Mouse (Mus musculus) brain, embryonic 18.5 days (tissue): ENCODE measurements around the gene Cadps2.

Experiments used
- DNase-seq: peaks from one replicate; pipeline ENCODE4 v3.0.0-alpha.2; 2012; ENCODE audit warnings: low read depth, low spot score

Cadps2 gene

DNA sequence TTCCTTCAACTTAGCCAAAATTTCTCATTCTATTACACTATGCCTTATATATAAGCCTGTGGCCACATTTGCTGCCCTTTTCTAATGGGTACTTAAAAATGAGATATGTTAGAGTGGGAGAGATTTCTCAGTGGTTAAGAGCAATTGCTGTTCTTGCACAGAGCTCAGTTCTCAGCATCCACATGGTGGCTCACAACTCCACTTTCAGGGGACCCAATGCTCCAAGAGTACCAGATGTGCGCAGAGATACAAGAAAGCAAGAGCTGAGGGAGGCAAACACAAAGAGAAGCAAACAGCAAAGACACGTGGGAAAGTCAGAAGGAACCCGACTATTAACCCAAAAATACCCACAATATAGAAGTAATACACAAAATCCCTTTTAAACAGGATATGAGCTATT is 77.0 kb downstream of the Cadps2 start:
- no peak for DNase-seq

DNA sequence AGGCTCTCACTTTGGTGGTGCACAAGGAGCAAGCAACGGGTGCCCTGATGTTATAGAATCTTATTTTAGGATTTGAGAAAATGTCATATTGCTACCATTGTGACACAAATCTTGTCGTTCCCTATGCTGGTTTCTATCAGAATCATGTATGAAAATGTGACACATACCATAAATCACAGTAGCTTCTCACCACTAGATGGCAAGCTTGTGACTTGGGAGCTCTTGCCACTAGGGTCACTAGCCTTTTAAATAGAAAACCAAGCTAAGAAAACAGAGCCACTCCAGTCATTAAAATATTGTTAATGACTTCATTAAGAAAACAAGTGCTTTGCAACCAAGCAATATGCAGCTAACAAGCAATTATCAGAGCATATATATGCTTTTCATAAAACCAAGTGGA is 81.0 kb downstream of the Cadps2 start:
- no peak for DNase-seq

DNA sequence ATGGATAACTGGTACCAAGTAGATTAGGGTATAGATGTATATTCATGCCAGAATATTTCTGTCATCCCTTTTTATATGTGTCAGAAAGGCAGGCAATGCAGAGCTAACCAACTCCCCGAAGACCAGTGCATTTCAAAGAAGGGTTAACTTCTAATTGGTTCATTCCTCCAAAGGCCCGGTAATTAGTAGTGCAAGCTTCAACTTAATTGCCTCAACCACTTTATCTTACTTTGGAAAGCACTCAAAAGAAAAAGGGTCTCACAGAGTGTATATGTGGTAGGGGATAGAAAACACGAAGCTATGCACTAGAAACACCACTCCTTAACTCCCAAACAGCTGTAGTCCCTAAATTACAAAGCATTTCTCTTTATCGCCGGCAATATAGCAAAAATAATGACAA is 90.4 kb downstream of the Cadps2 start:
- DNase-seq = no peak

DNA sequence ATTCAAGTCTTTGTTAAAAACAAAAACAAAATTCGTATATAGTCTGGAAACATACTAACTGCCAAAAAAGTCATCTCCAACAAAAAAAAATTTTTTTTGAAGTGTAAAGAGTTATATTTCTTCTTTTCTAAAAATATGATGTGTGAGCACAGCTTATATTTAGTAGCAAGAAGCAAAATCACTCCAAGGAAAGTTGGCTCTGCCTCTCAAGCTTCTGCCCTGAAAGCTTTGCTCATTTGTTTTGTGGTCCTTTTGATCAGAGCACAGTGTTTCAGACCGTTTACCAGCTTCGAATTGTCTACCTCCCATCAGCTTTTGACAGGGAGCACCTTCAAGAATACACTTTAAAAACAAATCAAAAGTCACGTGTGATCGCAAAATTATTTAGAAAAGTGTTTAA is 99.2 kb downstream of the Cadps2 start:
- DNase-seq = no peak

DNA sequence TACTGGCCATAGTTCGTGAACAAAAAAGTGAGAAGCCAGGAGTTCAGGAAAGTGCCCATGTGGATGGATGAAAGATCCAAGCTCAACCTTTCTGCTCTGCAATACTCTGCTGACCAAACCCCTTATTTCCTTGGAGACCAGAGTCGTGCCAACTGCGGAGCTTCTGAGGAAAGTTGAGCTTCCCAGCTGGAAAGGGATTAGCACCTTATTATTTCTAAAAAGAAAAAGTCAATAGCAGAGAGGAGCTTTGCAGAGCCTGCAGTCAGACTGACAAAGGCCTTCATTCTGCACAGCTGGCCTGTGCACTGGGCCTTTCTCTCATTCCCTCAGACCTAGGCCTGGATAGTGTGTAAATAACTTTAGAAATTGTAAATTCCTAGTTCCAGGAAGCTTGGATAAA is 106.5 kb downstream of the Cadps2 start:
- no peak for DNase-seq

DNA sequence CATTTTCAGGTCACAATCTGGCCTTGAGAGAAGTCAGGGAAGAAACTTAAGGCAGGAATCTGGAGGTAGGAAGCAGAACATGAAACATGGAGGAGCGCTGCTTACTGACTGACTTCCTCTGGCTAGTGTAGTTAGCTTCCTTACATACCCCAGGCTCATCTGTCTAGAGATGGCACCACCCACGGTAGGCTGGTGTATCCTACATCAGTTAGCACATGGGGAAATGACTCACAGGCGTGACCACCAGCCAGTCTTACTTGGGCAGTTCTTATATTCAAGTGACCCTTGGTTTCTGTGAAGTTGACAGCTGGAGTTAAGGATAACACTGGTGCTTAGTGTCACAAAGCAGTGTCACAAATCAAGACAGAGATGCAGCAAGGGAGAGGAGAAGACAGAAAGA is 110.6 kb downstream of the Cadps2 start:
- DNase-seq = no peak

DNA sequence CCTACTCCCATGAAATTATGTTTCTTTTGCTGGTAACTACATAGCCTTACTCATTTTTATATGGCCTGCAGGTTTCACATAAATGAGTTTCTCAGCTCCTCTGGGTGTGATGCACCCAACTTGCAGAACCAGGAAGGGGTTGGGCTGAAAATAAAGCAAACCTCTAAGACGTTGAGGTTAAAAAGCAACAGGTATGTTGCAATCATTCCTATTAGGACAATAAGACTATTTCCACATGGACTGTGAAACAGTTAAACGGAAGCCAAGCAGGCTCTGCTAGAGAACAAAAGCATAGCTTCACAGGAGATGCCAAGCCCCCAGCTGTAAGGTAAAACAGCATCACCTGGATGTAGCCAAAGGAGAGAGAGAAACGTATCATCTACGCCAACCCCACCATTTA is 115.5 kb downstream of the Cadps2 start:
- no peak for DNase-seq

DNA sequence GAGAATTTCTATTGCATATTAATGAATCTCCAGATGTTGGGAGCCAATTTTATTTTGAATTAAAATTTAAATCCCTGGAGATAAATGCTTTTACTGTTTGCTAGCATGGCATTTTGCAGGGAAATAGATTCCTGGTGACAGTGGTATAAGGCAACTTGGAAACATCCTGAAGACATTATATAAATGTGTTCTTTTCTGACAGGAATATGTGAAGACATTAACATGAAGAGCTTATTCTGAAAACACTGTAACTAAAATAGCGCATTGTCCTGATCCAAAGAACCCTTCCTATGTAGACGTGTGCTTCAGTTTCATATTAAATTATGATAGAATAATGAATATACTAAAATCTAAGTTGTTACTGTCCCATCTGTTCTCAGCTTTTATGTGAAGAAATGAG is 118.8 kb downstream of the Cadps2 start:
- DNase-seq = no peak

DNA sequence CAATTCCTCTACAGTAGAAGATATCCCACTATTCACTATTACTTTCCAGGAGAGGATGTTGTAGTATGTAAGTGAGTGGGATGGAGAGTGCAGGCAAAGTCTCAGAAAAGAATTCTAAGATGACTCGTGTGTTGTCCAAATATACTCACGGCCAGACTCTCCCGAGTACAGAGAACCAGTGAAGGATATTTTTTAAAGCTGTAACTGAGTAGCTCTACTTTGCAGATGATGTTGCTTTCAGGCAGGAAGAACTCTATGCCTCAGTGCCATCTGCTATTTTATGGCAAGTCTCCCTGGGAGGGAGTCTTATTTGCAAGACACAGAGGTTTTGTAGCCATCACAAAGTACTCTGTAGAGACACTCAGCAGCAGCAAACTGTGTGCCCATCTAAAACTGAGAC is 131.7 kb downstream of the Cadps2 start:
- no peak for DNase-seq

DNA sequence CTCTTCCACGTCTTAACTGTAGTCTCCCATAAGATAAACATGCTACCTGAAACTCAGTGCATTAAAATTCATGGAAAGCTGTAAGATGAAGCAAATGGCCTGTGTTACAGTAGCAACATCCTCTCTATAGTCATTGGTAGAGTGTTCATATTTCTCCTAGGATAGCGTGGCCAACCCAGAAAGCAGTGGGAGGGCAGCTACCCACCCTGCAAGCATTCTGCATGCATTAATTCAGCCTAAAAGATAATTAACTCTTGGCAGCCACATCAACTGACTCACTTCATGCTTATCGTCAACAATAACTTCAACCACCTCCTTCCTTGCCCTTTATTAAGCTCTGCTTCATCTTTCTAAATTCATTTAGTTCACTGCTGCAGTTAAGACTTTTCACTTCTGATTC is 138.3 kb downstream of the Cadps2 start:
- no peak for DNase-seq

DNA sequence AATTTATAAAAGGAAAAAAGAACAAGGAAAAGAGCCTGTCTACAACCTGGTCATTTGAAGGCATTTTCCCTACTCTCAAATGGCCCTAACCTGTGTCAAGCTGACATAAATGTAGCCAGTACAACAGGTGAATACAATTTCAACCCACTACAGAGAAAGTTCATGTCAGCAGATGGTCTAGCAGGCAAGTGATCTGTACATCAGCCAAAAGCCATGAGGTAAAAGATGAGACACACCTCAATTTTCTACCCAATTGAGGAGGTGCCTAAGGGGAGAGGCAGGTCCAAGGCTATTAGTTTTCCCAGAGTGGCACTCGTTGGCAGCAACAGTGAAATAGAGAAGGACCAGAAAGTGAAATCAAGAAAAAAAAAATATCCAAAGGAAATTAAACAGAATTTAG is 161.0 kb downstream of the Cadps2 start:
- DNase-seq = no peak

DNA sequence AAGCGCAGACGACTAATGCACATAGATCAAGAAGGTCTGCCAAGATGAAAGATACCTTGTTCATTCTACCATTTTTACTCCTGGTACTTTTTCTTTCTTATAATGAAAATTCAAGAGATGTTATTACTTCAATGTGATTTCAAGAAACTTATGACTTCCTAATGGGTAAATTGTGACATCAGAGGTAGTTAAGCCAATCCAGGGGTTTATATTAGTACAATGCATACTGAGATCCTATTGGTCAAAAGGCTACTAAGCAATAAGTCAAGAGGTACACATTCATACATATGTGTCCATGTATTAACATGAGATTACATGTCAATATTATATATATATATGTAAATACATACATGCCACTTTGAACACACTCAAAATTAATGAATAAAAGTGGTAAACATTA is 184.2 kb downstream of the Cadps2 start, which contains the start of gene Rnf148:
TSS of gene Rnf148 (minus strand) at position 101 of the 400 bp plus-strand sequence.
- DNase-seq = no peak

DNA sequence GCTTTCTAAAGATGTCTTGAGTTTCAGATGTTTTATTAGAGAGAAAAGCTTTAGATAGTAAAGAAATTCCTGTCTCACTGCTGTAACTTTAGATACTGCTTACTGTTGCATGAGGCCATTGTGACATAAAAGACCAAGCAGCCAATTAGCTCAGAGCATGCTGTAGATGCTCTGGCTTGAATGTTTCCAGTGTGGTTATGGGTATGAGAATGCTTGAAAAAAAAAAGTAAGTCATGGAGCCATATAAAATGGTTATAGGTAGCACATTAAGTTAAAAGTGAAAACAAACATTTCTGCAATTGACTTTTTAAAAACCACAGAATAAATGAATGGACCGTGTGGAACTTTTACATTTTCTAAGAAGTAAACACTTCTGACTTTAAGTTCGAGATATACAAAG is 189.0 kb downstream of the Cadps2 start, which contains the start of gene Rnf133:
TSS of gene Rnf133 (minus strand) at position 101 of the 400 bp plus-strand sequence.
- no peak for DNase-seq

DNA sequence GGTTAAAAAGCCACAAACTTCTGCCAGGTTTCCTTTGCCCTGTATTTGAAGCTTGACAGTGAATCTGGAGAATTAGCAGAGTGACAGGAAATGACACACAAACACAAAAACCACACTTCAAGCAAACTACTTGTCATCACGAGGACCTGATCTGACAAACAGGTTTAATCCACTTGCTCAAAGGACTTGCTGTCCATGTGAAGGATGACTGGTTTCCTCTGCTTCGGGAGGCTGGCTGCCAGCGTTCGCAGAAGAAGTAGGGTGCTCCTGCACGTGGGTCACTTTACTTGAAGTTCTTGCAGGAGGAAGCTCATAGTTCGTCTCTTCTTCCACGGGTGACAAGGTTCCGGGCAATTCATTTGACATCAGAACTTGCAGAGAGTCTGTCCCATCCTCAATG is 190.5 kb downstream of the Cadps2 start:
- DNase-seq = no peak

DNA sequence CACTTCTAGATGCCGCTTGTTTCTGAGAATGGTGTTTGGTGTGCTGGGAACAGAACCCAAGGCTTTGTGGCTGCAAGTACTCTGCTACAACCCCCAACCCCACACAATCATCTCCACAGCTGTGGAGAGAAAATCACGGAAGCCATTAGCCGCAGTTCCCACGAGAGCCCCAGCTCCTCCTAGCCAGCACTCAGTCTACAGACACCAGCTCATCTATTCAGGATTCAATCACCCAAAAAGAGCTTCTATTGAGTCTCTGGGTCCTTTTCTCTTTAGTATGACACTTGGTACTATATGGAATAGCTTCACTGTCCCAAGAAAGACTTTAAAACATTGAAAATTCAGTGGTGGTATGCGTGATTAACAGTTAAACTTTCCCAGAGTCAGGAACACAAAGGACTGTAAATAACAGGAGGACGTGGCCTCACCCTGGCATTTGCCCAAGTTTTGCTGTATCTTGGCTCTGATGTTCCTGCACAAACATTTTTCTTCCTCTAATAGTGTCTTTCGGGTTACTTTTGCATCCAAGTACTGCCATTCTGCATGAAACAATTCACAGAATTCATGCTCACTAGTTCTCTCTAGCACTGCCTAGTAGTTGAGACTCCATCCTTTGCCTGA is 191.5 kb downstream of the Cadps2 start:
- DNase-seq = no peak

DNA sequence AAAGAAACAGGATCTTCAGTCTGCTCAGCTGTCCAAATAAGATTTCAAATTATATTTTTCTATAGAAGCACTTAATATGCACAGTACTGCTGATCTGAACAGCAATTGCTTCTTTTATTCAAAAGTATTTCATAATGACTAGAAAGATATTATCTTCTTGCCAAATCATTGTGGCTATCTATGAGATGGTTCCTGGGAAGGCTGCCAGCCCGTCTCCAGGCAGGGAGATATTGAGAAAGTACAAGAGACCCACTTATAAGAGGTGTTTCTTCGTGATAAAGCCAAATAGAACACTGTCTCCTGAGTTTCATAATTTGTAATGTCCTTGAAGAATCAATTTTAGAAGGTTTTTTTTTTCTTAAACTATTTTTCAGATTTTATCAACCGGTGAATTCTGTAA is 202.1 kb downstream of the Cadps2 start:
- peak; percentile 10 for DNase-seq

DNA sequence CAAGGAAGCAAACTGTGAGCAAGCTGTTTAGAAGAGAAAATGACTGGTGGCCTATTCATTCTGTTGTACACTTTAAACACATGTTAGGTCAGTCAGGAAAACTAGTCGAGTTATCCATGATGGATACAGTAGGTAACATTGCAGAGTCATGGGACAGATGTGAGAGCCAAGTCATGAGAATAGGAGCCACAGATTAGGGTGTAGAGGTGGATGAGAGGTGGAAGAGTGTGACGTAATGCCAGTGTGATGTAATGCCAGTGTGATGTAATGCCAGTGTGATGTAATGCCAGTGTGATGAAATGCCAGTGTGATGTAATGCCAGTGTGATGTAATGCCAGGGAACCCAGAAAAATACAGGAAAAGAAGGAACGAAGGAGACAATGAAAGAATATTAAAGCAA is 204.0 kb downstream of the Cadps2 start:
- no peak for DNase-seq

DNA sequence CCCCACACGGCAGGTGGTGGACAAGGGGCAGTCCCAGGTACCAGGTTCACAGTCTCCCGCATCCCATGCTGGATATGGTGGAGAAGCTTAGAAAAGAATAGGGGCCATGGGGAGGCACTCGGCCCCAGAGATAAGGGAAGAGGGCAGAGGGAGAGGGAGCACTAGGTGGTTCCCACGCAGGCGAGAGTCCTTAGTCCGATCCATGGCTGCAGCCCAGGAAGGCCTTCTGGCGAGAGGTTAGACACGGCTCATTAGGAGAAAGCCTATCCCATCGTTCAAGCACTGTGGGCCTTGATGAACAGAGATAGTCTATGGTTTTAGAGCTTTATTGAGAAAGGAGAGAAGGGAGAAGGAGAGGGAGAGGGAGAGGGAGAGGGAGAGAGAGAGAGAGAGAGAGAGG is 205.2 kb downstream of the Cadps2 start:
- no peak for DNase-seq

DNA sequence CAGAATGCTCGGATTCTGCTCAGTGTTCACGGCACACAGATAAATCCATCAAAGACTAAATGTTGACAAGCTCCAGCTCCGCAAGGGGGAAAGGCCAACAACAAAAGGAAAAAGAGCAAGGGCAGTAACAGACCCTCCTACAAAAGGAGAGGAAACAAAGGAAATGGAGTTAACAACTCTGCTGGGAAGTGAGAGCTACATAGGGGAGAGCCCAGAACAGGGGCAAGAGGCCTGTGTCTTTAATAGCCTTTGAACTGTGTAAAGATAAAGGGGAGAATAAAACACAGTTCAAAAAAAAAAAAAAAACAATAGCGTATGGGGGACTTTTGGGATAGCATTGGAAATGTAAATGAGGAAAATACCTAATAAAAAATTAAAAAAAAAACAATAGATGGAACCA is 208.8 kb downstream of the Cadps2 start:
- DNase-seq = no peak

DNA sequence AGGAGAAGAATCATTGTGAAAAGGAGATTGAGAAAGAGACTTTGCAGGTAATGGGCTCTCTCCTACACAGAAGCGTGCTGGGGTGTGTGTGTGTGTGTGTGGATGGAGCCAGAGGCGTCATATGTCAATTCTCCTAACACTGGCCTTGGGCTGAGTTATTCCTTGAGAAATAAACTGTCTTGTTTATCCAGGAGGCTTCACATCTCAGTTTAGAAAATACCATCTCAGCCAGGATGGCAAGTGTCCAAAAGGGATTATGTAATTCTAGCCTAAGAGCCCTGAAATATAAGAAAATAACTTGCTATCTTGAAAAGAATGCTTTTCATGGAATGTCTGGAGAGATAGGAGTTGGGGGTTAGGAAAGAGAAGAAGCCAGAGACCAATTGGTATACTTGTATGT is 264.1 kb downstream of the Cadps2 start:
- no peak for DNase-seq

DNA sequence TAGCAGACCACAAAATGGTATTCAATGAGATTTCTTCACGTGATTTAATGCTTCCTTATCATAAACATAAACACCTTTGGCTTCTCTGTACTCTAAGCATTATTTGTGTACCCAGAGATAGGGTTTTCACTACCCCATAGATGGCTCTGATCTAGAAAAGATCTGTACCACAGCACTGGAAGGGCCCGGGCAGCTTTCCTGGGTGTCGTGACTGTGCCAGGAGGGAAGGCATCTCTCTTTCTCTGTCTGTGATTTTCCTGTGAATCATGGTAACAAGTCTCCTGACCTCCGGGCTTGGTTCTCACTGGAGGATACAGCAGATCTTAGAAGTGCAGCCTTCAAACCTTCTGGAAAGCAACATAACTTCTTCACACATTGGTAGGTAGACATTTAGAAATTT is 265.5 kb downstream of the Cadps2 start:
- DNase-seq = no peak

DNA sequence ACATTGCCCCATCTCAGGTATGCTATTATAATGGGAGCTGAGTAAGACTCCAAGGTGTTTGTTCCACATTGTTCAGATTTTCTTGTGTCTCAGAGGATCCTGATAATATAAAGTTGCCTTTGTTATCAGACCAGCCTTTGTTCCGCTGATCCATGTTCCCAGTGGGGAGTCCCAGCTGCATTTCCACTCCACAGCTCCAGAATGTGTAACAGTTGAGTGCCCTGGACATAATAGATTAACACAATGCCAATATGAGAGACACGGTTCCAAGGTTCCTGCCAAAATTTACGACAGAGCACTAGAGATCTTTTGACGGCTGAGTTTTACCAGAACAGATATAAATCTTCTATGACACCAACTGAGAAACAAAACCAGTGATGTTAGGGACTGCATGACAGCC is 266.8 kb downstream of the Cadps2 start:
- no peak for DNase-seq

DNA sequence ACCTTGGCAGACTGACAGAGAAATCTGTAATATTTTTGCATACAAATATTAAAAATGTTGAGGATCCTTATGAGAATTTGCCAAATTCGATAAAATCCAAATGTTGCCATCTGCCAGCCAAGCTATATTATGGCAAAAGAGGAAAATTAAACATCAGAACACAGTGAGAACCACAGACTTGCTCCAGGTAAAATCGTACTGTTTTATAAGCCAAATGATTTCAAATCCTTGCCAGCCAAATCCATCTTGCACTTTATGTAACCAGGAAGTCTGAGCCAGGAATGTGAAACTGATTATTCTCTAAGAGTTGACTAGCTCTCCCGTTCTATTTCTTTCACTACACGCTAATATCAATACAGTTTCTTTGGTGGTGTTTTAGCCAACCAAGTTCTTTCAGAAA is 269.5 kb downstream of the Cadps2 start:
- no peak for DNase-seq

DNA sequence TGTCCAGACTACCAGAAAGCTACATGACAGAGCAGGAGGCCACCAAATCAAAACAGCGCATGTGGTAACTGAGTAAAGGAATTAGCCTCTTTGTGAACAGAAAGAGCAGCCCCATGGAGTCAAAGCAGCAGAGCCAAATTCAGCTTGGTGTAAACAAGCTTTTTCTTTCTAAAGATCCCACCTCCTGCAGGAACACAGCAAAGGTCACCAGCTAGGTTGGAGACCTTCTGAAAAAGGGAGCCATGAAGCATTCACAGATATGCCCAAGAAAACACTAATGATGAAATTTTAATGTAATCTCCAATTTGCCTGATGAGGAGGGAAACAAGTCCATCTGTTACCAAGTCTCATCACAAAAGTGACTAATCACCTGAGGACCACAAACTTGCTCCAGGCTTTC is 270.5 kb downstream of the Cadps2 start:
- DNase-seq = no peak
